Mouse (Mus musculus): ENCODE results near the gene A730061H03Rik. TPM values are rescaled to one million over a fixed set of nuclear protein-coding genes. Genes with fewer than 3 reads are reported as not detected.

The A730061H03Rik gene
- not detected for total RNA-seq (2021)
- long read RNA-seq, experiment 1, result 0 reads
- long read RNA-seq, experiment 2, result 0 reads

GRCm38 (mm10) chr14:55560202-55561073, at the start of gene A730061H03Rik:
Gene A730061H03Rik (minus strand): TSS chr14:55560406.
- intact Hi-C loops (cut with DNase I), result no loop called here
- peak; percentile 98 to 100 for DNase-seq (ENCODE audit: low spot score in 2 of 2)

- DNase-seq (ENCODE audit: low spot score in 2 of 2), result no peak
- intact Hi-C loops (cut with DNase I), result no loop called here
These were observed 48.1 kb upstream of the A730061H03Rik start for GRCm38 (mm10) chr14:55608339-55608738.

- intact Hi-C loops (cut with DNase I), result no loop called here
- no peak for DNase-seq (ENCODE audit: low spot score in 2 of 2)
These were observed 45.7 kb upstream of the A730061H03Rik start for GRCm38 (mm10) chr14:55605743-55606459.

- no peak for DNase-seq (ENCODE audit: low spot score in 2 of 2)
- intact Hi-C loops (cut with DNase I), result no loop called here
These were observed 44.6 kb upstream of the A730061H03Rik start for GRCm38 (mm10) chr14:55604823-55605222.

GRCm38 (mm10) chr14:55603633-55604576, 43.7 kb upstream of the A730061H03Rik start:
- peak; percentile 87 to 92 for DNase-seq (ENCODE audit: low spot score in 2 of 2)
- intact Hi-C loops (cut with DNase I), result no loop called here

- intact Hi-C loops (cut with DNase I), result no loop called here
These were observed 43.0 kb upstream of the A730061H03Rik start, which contains the start of gene Irf9 for GRCm38 (mm10) chr14:55603271-55603632. Gene Irf9 (plus strand): TSS chr14:55603571.

GRCm38 (mm10) chr14:55598521-55599390, 38.5 kb upstream of the A730061H03Rik start:
- intact Hi-C loops (cut with DNase I), result no loop called here
- DNase-seq (ENCODE audit: low spot score in 2 of 2), result no peak

More at GRCm38 (mm10) chr14:55603271-55603632, 43.0 kb upstream of the A730061H03Rik start, which contains the start of gene Irf9:
- DNase-seq (ENCODE audit: low spot score in 2 of 2), result no peak

- peak in 1 of 2 experiments; percentile 74 for DNase-seq (ENCODE audit: low spot score in 2 of 2)
- intact Hi-C loops (cut with DNase I), result no loop called here
These were observed 36.0 kb upstream of the A730061H03Rik start for GRCm38 (mm10) chr14:55596036-55596690.

GRCm38 (mm10) chr14:55592226-55592625, 32.0 kb upstream of the A730061H03Rik start:
- intact Hi-C loops (cut with DNase I), result no loop called here
- DNase-seq (ENCODE audit: low spot score in 2 of 2), result no peak

- intact Hi-C loops (cut with DNase I), result no loop called here
- peak; percentile 95 for DNase-seq (ENCODE audit: low spot score in 2 of 2)
These were observed 31.2 kb upstream of the A730061H03Rik start, which contains the start of gene Rnf31 for GRCm38 (mm10) chr14:55591331-55591891. Gene Rnf31 (plus strand): TSS chr14:55591708.

- intact Hi-C loops (cut with DNase I), result no loop called here
- peak; percentile 91 to 95 for DNase-seq (ENCODE audit: low spot score in 2 of 2)
These were observed 30.6 kb upstream of the A730061H03Rik start, which contains the start of gene Psme2 for GRCm38 (mm10) chr14:55590748-55591330. Gene Psme2 (minus strand): TSS chr14:55591113.

- intact Hi-C loops (cut with DNase I), result no loop called here
- no peak for DNase-seq (ENCODE audit: low spot score in 2 of 2)
These were observed 29.7 kb upstream of the A730061H03Rik start for GRCm38 (mm10) chr14:55589771-55590448.

GRCm38 (mm10) chr14:55589271-55589670, 29.1 kb upstream of the A730061H03Rik start:
- intact Hi-C loops (cut with DNase I), result no loop called here
- no peak for DNase-seq (ENCODE audit: low spot score in 2 of 2)

- intact Hi-C loops (cut with DNase I), result no loop called here
- no peak for DNase-seq (ENCODE audit: low spot score in 2 of 2)
These were observed 25.9 kb upstream of the A730061H03Rik start for GRCm38 (mm10) chr14:55586149-55586548.

GRCm38 (mm10) chr14:55585566-55585960, 25.4 kb upstream of the A730061H03Rik start:
- no peak for DNase-seq (ENCODE audit: low spot score in 2 of 2)
- intact Hi-C loops (cut with DNase I), result no loop called here
